Mouse (Mus musculus): ENCODE measurements at regions not wholly inside any gene's neighbourhood (a gene's known extent, or its start where the extent isn't known, plus 50 kb on each side); places are given as distances from the start of the nearest gene placed in this dataset.

DNA sequence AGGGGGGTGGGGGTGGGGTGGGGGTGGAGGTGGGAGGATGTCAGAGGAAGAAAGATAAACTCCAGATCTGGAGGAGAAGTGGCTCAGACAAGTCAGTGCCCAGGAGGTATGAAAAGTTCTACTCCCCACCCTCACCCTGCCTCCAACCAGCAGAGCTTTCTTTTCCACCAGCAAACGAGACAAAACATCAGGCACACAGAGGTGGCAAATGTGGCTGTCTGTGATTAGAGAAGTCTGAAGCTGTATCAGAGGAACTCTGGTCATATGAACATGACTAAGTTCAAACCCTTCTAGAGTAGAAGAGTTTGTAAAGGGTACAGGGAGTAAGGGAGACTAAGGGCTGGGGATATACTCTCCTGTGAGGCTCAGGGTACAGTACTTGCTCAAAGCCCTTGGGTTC lies 85.2 kb upstream of the Cadm1 start:
- no peak for DNase-seq

DNA sequence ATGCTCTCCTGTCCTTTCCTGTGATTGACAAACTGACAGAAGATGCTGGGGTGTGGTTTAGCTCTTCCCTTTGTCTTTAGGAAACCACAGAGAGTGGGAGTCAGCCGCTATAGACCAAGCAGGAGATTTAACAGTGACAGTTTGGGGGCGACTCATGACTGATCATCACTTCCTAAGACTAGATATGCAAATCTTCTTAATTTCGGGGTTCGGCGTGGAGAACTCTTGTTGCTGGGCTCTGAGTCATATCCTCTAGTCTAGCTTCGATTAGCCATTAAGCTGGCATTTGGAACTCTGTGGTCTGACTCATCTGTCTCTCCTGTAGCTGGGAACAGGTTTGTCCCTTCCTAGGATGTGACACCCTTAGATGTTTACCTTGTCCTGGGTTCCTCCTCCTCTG lies 84.6 kb upstream of the Cadm1 start:
- DNase-seq, result no peak

DNA sequence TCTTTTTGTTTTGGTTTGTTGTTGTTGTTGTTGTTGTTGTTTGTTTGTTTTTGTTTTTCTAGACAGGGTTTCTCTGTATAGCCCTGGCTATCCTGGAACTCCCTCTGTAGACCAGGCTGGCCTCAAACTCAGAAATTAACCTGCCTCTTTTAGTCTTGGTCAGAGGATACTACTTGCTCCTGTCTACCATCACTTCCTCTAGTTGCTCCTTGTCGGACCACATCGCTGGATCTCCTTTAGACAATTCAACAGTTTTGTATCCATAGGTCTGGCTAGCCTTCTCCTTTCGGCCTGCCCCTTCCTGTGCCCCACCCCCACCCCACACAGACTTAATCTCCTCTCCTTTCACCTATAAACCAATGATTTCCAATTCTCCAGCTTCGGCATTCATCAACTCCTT lies 77.2 kb upstream of the Cadm1 start:
- DNase-seq, result no peak

DNA sequence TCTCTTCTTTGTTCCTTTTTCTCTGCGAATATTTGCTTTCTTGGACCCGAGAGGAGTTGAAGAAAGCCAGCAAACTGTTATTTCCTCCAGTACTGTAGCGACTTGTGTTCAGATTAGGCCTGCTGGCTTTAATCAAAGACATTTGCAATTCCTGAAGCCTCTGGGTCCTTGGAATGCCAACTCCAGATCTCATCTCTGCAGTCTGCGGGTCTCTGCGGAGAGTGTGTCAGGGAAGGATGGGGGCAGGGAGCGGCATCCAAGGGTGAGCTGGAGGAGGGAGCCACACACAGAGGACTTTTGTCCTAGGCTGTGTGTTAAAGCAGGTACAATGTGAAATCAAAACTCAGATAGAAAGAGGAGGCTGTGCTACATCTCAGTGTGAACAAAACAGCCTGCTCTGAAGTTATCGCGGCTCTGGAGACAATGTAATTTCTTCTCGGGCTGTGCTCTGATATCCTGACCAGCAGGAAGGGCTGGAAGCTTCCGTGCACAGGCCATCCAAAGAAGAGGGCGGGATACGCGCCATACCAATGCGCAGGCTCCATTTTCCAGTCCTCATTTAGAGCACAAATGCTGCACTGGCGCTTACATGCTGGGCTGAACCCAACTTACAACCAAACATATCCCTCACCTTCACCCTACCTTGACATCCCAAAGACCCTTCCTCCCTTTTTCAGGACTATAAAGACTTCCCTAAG lies 71.1 kb upstream of the Cadm1 start:
- no peak for DNase-seq

DNA sequence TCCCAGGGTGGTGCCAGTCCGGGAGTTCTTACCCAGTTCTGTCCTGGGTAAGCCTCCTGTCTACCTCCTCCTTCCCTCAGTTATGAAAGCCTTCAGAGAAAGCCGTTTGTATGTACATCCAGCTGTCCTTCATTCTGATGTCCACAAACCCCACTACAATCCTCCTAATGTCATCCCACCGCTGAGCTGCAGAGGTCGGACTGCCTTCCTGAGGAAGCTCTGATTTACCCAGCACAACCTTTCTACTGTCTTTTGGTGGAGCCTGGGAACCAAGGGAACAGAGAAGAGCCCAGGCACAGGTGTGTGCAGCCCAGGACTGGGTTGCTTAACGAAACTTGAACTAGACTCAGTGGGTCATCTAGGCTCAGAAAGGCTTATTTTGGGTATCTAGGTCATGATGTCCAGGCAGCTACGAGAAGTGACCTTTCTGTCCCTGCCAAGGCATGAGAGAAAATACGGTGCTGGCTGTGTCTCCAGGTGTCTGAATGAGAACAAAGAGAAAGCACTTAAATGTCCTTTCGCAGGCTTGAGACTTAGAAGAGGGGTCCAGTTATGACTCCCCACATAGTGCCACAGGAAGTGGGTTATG lies 70.4 kb upstream of the Cadm1 start:
- DNase-seq, result no peak

DNA sequence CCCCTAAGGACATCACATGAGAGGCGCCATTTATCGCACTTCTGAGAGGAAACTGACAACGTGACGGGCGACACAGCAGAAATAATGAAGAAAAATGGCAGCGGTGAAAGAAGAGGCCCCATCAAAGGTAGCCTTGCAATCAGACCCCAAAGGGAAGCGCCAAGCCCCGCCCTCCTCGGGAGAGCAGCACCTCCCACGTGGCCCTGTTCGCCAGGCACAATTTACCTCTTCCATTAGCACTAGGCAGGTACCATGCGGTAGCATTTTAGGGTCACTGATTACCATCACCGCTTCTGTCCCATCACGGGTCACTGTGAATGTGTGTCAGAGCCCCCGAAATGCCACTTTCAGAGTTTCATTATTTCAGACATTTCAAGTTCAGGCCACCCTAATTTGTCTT lies 69.7 kb upstream of the Cadm1 start:
- no peak for DNase-seq

DNA sequence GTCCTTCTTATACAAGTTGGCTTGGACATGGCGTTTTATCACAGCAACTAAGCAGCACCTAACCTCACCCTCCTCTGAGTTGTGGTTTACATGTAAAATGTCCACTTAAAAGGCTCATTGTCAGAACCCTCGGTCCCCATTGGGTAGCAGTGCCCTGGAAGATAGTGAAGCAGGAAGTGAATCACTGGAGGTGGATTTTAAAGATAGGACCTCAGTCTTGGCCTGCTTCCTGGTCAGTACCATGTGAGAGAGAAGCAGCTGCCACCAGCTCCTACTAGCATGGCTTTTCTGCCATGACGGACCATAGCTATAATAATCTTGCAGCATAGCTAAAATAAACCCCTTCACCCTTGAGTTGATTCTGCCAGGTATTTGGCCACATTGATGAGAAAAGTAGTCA lies 68.1 kb upstream of the Cadm1 start:
- DNase-seq, result no peak

DNA sequence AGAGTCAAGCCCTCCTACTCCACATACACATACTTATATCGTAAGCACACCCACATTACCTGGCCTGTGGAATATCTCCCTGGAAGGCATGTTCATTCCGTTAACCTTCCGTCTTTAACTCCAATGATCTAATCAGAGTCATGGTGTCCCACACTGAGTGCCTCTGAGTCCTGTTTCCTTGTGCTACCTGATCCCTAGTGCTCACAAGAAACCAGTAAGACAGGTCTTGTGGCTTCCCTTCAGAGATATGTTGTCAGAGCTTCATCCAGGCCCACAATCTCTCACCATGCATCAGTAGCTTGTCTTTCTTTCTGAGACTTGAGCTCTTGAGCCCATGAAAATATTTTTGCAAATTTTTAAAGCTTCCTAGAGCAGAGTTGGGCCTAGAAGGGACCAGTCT lies 63.2 kb upstream of the Cadm1 start:
- DNase-seq, result no peak

DNA sequence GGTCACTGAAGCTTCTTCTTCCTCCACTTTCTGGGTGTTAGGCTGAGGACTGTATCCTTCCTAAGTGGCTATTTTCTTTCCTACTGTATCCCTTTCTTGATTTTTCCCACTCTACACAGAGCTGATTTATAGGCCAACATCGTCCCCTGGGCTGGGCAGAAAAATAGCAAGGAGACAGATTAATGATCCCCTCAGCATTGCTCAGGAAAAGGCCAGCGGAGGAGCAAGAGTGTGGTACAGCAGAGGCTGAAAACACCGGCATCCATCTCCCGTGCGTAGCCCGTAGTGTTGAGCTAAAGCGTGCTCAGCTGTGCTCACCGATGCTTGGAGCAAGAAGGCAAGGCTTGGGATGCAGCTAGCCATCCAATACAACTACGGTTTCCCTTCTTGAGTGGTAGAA lies 62.2 kb upstream of the Cadm1 start:
- DNase-seq, result no peak

DNA sequence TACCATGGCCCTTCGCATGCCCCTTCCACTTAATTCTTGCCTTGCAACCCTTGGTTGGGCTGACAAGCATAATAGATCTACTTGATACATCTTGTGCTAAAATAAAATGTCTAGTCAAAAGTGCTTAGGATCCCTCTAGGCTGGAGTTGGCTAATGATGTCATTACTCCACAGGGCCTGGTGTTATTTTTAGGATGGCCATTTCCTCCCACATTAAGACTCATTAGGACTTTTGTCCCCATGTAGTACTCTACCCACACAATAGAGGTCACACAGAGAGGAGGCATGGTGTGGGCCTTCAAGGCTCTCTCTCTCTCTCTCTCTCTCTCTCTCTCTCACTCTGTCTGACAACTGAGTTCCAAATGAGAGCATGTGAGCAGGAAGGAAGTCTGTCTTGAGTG lies 60.4 kb upstream of the Cadm1 start:
- no peak for DNase-seq

DNA sequence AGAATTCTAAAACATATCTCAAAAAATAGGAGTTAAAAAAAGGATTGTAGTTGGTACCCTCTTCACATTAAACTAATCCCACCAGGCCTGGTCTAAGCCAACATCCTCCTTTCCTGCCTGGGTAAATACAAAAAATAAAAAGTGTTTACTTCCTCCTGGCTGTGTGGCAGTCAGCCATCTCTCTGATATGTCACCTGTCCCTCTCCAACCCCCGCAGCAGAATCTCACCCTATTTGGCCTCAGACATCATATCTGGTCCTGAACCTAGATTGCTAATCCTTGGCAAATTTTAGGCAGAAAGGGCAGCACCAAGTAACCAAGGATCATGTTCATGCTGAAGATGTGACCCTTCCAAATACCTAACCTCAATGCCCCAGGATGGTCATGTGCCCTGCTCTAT lies 59.2 kb upstream of the Cadm1 start:
- no peak for DNase-seq

DNA sequence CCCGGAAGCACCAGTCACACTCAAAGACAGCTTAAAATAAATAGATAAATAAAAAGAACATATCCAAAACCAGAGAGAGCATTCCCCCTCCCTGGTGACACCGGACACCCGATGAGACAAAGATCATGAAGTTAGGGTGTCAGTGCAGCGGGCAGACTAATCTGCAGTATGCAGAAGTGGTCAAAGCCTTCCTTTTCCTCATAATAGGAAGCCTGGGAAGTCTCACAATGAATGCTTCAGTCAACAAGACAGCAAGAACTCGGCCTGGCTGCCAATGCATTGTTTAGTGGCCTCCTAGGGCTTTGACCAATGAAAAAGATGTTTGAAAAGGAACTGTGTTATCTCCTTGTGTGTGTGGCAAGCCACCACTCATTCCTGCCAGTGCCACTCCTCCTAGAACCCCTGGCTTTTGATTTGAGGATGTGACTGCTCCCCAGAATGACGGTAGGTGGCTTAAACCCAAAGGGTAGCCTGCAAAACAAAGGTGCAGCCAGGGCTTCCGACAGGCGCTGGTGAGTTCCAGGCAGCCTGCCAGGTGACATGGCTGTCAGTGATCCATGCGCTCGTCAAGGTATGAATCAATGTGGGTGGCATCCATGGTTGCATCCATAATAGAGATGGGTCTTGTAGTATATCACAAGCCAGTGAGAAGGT lies 58.1 kb upstream of the Cadm1 start:
- no peak for DNase-seq

DNA sequence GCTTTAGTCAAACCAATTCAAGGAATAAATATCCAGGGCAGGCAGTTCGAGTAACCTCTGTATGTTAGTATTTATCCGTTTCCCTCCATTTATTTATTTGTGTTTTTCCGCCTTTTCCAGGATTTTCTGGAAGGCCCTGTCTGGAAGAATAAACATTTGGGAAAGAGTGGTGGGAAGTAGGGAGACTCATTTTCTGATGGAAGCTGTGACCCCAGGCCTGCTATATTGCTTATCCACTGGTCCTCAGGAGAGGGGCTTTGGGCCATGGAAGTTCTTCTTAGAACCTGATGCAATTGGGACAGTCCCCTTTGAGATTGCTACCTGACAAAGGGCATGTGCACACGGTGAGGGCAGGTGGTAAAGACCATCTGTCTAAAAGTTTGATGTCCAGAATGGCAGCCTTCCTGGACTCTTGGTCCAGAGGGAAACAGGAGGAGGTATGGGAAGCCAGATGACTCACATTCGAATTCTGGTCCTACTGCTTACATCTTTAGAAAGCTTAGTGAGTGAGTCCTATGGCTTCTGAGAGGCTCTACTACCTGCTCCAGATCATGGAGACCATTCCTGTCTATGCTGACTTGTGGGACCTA lies 56.1 kb upstream of the Cadm1 start:
- no peak for DNase-seq

DNA sequence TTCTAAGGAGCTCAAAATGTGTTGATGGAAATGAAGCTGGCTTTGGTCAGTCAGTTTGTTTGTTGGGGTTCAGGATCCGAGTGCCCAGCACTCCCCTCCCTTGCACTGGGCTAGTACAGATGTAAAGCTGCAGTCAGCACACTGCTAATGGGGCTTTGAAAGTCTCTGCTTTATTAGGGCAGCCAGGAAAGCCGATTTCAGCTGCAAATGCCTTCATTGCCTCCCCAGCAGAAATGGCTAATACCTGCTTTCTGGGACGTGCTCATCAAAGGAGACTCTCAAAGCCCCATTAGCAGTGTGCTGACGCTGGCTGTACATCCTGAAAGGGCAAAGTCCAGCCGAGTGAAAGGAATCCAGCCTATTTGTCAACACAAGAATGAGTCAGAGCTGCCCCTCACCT lies 55.2 kb upstream of the Cadm1 start:
- no peak for DNase-seq

DNA sequence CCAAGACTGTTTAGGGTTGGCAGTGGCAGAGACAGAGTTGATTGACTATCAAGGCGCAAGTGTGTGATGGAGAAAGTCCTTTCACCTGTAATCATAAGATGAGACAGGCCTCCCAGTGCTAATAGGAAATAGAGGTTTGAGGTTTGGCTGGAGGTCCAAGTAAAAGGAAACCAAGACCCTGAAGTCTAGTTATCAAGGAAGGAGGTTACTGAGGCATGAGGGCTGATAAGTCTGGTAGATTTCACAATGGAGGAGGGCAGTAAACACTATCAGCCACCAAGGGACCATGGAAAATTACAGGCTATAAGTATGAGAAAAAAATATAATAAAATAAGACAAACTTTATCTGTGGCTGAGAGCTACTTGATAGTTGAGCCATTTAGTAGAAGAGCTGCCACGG lies 52.1 kb upstream of the Cadm1 start:
- DNase-seq, result no peak
